Mouse (Mus musculus): ENCODE results near the gene Psmc1. TPM values are rescaled to one million over a fixed set of nuclear protein-coding genes. Genes with fewer than 3 reads are reported as not detected.

Gene Psmc1
- total RNA-seq, 2 experiments from 2014 or later = 186 to 195 TPM

- peak; percentile 75 to 89 for DNase-seq (ENCODE audit: low spot score in 2 of 2)
These were observed 13.5 kb downstream of the Psmc1 start for GRCm38 (mm10) chr12:100123476-100123875.

- DNase-seq (ENCODE audit: low spot score in 2 of 2) = no peak
These were observed 15.2 kb downstream of the Psmc1 start for GRCm38 (mm10) chr12:100124913-100125798.

GRCm38 (mm10) chr12:100126968-100127865 lies 17.3 kb downstream of the Psmc1 start:
- no peak for DNase-seq (ENCODE audit: low spot score in 2 of 2)

- DNase-seq (ENCODE audit: low spot score in 2 of 2) = peak; percentile 41 to 83
These were observed 18.0 kb downstream of the Psmc1 start for GRCm38 (mm10) chr12:100127866-100128480.

DNA sequence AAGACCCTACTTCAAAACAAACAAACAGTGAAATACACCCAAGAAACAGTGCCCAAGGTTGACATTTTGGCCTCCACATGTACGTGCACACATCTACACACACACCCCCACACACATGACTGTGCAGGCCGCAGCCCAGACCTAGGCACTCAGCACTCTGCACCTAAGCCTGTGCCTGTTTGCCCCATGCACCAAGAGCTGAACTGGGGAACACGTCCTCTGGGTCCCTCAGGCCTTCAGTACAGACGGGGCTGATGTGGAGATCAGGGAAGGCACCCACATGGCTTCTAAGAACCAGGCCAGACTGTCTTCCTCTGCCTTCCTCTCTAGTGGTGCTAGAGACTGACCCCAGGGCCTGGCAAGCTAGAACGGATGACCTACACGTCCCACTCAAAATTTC lies 18.6 kb downstream of the Psmc1 start:
- no peak for DNase-seq (ENCODE audit: low spot score in 2 of 2)

DNA sequence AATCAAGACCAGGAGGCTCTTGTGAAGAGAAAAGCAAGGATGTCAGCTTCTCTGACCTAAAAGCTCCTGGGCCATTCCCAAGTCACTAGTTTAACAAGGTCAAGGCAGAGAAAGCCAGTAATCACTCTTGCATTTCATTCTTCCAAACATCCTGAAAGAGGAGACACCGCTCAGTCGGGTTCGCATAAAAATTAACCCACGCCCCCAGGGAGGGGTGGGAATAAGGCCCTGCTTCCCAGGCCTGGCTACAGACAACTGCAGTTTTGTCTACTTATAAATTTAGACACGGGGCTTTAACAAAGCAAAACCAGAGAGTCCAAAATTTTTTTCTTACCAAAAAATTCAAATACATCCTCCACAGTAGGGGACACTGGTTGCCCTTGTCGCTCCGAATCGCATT lies 19.0 kb downstream of the Psmc1 start:
- DNase-seq (ENCODE audit: low spot score in 2 of 2) = no peak

- no peak for DNase-seq (ENCODE audit: low spot score in 2 of 2)
These were observed 21.2 kb downstream of the Psmc1 start for GRCm38 (mm10) chr12:100131167-100131566.

- DNase-seq (ENCODE audit: low spot score in 2 of 2) = peak; percentile 53 to 84
These were observed 21.7 kb downstream of the Psmc1 start for GRCm38 (mm10) chr12:100131655-100132054.

- DNase-seq (ENCODE audit: low spot score in 2 of 2) = no peak
These were observed 24.5 kb downstream of the Psmc1 start for GRCm38 (mm10) chr12:100134395-100134936.

- DNase-seq (ENCODE audit: low spot score in 2 of 2) = no peak
These were observed 25.2 kb downstream of the Psmc1 start for GRCm38 (mm10) chr12:100135117-100135516.

DNA sequence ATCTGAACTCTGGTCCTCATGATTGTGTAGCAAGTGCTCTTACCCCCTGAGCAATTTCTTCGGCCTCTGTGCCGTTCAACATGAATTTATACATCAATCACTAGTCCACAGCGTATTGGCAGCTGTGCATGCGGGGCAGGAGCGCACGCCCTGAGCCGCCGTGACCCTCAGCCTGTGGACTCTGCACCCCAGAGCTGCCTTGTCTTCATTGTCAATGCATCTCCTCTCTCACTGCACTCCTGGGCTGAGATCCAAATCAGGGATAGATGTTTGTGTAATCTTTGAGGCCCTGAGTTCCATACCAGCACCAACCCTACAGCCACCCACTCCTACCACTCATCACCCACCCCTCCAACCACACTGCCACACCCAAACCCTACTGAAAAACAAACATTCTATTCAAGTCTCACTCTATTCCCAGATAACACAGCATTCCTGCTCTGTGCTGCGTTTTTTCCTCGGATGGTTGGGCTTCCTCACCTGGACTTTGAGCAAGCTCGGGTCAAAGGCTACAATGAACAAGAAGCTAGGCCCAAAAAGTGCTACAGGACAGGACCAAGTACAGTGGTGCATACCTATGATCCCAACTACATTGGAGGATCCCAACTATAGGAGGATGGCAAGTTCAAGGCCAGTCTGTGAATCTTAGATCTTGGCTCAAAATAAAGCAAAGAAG lies 33.0 kb downstream of the Psmc1 start:
- no peak for DNase-seq (ENCODE audit: low spot score in 2 of 2)

DNA sequence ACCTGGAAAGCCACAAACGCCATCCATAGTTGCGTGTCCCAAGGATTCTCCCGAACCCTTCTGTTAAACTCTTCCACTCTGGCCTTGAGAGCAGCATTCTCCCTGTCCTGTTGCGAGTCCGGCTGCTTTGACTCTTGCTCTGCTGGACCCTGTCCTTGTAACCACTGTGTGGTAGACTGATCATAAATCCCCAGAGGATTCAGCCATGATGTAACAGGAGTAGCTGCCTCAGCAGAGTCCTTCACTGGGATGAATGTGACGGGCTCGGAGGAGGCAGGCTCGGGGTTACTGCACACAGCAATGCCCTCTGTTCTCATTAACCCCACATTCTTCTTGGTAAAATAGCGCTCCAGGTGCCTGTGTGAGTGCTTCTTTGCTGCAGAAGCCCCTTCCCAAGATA lies 33.8 kb downstream of the Psmc1 start:
- DNase-seq (ENCODE audit: low spot score in 2 of 2) = no peak

DNA sequence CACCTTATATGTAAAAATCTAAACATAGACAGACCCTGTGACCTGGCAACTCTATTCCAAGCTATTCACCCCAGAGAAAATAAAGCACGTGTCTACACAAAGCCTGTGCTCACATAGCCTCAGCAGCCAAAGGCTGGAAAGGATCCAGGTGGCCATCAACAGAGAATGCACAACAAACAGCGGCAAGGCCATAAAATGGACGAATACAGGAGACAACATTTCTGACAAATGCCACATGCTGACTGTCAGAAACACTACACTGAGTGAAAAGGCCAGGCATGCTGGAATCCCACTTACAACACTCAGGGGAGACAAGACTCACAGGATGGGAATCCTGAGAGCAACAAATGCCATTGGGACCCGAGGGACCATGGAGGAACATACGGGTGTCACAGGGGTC lies 34.3 kb downstream of the Psmc1 start:
- no peak for DNase-seq (ENCODE audit: low spot score in 2 of 2)

DNA sequence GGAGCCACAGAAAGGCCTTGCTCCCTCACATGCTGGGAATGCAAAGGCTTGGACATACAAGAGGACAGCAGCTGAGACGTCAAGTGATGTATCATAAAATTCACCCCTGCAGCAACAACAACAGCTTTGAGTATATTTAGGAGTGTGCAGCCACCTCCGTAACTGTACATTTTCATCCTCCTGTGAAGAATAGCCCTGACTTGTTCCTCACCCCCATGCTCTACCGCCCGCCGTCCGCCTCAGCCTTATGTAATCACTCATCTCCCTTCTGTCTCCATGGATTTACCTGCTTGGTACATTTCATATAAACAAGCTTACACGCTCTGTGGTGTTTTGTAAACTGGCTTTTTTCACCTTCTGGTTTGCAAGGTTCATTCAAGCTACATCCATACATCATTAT lies 42.5 kb downstream of the Psmc1 start:
- DNase-seq (ENCODE audit: low spot score in 2 of 2) = no peak

GRCm38 (mm10) chr12:100159261-100159975 lies 49.5 kb downstream of the Psmc1 start, which contains the start of gene Nrde2:
Gene Nrde2, minus strand, starts transcription at chr12:100159653.
- DNase-seq (ENCODE audit: low spot score in 2 of 2) = peak; percentile 89 to 96

- DNase-seq (ENCODE audit: low spot score in 2 of 2) = no peak
These were observed 55.1 kb downstream of the Psmc1 start for GRCm38 (mm10) chr12:100164991-100165500.

DNA sequence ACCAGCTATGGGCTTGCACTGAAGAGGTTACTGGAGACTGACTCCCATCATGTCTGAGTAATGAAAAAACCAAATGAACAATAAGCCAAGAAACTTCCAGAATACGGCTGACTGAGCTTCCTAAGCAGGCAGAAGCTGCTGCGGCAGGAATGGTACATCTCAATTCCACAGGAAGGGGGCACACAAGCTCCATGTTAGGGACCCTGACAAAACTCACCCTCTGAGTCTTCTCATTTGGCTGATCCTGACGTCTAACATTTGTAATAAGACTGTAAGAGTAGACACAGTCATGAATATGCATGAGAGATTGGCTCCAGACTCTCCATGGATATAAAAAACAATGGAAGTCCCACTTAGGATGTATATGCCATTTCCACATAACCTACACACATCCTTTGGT lies 56.2 kb downstream of the Psmc1 start:
- peak; percentile 61 to 85 for DNase-seq (ENCODE audit: low spot score in 2 of 2)

- peak; percentile 56 to 74 for DNase-seq (ENCODE audit: low spot score in 2 of 2)
These were observed 57.0 kb downstream of the Psmc1 start for GRCm38 (mm10) chr12:100166939-100167338.

DNA sequence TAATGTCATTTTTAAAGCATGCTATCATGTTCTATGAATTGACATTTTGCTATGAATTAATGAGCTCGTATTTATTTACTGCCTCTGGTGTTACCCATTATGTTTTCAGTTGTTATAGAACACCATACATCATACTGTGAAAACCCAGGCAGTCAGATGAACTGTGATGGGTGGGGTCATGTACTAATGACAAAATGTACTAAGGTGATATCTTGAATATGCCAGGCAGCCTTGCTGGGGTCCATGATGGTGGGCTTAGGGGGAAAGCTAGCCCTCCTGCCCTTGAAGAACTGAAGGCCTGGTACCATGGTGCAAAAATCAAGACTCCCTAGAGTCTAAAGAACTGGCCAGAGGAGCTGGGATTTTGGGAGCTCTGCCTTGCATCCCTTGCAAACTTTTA lies 57.5 kb downstream of the Psmc1 start:
- DNase-seq (ENCODE audit: low spot score in 2 of 2) = no peak

Data from layer of hippocampus, adult 18-20 months (tissue).